Mouse (Mus musculus): ENCODE measurements at regions not wholly inside any gene's neighbourhood (a gene's known extent, or its start where the extent isn't known, plus 50 kb on each side); places are given as distances from the start of the nearest gene placed in this dataset.

DNA sequence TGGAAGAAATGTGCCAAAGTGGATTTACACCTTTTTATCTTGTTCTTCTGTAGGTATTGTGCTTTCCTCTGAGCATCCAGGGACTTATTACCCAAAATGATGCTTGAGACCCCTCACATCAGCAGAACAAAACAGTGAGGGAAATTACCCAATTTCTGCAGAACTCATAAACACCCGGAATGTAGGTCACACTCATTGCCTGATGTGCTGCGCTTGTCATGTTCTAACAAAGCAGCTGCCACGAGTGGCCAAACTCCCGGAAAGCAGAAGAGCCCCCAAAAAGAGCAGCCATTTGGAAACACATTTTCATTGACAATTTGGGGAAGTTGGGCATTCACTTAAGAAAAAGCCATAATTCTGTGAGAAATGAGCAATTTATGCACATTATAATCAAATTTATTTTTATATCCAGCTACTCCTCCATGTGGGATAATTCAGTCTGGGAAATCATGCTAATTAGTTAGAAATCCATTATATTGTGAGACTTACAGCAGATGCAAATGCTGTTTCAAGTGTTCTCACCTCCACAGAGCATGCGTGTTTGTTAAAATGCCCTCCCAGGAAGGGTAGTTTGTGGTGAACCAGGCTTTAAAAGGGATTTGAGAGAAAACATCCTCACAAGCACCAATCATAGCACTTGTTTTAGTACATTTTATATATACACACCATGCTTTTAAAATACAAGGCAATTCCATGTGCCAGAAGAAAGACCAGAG lies 931.9 kb upstream of the Klhl29 start:
- Histone ChIP-seq H3K4me2 (ENCODE audit: low read length) (no peak overlapping the region), H3K4me1 (ENCODE audit: control insufficient read depth, insufficient read depth, low read depth, low read length) (no peaks in the 10 kb centered on the region), H3K9me3 (ENCODE audit: control insufficient read depth, low read length) (no peaks in the 10 kb centered on the region), H3K4me3 (ENCODE audit: low read length) (no peak overlapping the region), H3K36me3 (ENCODE audit: control insufficient read depth, insufficient read depth, low read length) (no peaks in the 10 kb centered on the region), H3K9ac (ENCODE audit: low read depth, low read length) (no peak overlapping the region), H3K27ac (ENCODE audit: low read depth, low read length) (no peak overlapping the region), H3K27me3 (replicated peaks; ENCODE audit: control insufficient read depth, insufficient read depth, low read length) (no peaks in the 10 kb centered on the region)
- WGBS, result 39% methylated on average over 5 of the region's 5 CpGs
- peak; percentile 52; the same call in 1 of the 2 replicates for ATAC-seq

DNA sequence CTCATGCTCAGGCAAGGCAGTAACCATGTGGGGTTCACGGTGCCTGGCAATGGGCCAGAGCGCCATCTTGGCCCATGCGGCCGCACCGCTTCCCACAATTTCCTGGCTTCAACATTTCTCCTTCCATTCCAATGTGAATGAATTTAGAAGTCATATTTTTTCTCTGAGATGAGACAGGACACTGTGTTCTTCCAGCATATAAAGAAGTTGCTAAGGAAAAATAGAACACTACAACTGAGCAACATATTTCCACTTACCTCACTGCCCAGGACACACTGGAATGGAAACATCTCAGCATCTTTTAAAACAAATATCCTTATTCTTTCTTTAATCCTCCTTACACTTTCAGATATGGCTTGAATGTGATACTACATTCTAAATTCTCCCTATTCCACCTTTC lies 912.1 kb upstream of the Klhl29 start:
- ATAC-seq, result no peak
- Histone ChIP-seq H3K36me3 (ENCODE audit: control insufficient read depth, insufficient read depth, low read length) (no peaks in the 10 kb centered on the region), H3K9me3 (ENCODE audit: control insufficient read depth, low read length) (no peaks in the 10 kb centered on the region), H3K4me3 (ENCODE audit: low read length) (no peak overlapping the region), H3K27me3 (replicated peaks; ENCODE audit: control insufficient read depth, insufficient read depth, low read length) (no peaks in the 10 kb centered on the region), H3K27ac (ENCODE audit: low read depth, low read length) (no peak overlapping the region), H3K4me2 (ENCODE audit: low read length) (no peak overlapping the region), H3K4me1 (ENCODE audit: control insufficient read depth, insufficient read depth, low read depth, low read length) (no peaks in the 10 kb centered on the region), H3K9ac (ENCODE audit: low read depth, low read length) (no peak overlapping the region)
- 94% methylated on average over 5 of the region's 5 CpGs for WGBS

DNA sequence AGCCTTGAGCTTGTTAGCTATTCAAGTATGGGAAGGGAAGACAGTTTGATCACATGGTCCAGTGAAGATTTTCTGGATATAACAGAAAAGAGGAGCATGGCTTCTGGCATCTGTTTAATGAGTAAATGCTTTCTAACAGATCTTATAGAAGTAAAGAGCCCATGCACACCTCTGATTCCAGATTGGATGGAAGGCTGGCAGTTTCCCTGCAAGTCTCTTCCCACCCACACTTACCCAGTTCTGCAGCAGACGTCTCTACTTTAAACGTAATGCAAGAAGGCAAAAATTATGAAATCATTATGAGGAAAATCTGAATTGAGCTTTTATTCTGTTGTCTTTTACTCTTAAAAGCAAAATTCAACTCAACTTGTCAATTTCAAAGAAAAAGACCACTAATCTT lies 888.5 kb upstream of the Klhl29 start:
- WGBS, result 85% methylated on average over 2 of the region's 2 CpGs
- Histone ChIP-seq H3K4me3 (ENCODE audit: low read length) (no peak overlapping the region), H3K27ac (ENCODE audit: low read depth, low read length) (no peak overlapping the region), H3K4me2 (ENCODE audit: low read length) (no peak overlapping the region), H3K4me1 (ENCODE audit: control insufficient read depth, insufficient read depth, low read depth, low read length) (no peaks in the 10 kb centered on the region), H3K36me3 (ENCODE audit: control insufficient read depth, insufficient read depth, low read length) (no peaks in the 10 kb centered on the region), H3K9ac (ENCODE audit: low read depth, low read length) (no peak overlapping the region), H3K27me3 (replicated peaks; ENCODE audit: control insufficient read depth, insufficient read depth, low read length) (no peaks in the 10 kb centered on the region), H3K9me3 (ENCODE audit: control insufficient read depth, low read length) (no peaks in the 10 kb centered on the region)
- no peak for ATAC-seq

All from hindbrain, embryonic 16.5 days (tissue).